Mouse (Mus musculus): ENCODE data around the gene Tmie. TPM values are rescaled to one million over a fixed set of nuclear protein-coding genes. Genes with fewer than 3 reads are reported as not detected.

The Tmie gene
- total and polyA plus RNA-seq, 3 experiments, result 0.11 TPM; not detected in 2

DNA sequence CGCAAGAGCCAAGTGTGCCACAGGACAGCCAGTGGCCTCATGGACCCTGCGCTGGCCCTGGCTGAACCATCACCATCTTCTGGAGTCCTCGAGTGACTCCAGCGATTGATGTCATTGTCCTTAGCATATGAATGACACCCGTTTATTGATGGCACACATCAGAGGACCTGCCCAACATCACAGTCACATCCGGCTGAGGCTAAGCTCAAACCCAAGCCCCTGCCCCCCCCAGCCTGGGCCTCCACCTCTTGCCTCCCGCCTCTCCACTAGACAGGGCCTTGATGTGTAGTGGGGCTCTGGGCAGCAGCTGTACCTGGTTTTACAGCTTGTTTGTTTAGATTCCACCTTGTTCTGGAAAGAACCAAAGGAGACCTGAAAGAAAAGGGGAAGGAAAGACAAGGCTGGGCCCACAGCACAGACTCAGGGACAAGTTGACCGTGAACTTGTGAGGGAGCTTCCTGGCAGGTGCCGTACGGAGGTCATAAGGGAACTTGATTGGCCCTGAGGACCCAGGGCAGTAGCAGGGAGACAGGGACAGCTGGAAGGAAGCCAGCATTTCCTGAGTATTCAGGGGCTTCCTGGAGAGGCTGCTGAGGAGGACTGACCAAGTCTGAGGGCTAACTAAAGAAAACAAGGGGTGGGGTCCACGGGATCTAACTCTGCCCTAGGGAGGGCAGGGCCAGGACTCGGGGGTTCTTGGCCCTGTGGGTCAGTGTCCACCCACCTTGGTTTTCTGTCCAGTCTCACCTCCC, 11.3 kb upstream of the Tmie start:
- DNase-seq (ENCODE audit: low spot score) (no peak), ATAC-seq (ENCODE audit: extremely low read depth, insufficient number of reproducible peaks, low FRiP score, poor library complexity, severe bottlenecking) (no peak)
- Histone ChIP-seq H3K9me3 (replicated peaks) (no peaks in the 10 kb centered on the region), H3K4me1 (ENCODE audit: insufficient read depth, low read depth, low read length) (peaks cover 2% of the 10 kb centered on the region; the same call in 1 of the 2 replicates), H3K4me3 (ENCODE audit: low read depth, low read length) (no peak overlapping the region), H3K36me3 (replicated peaks) (no peaks in the 10 kb centered on the region), H3K27me3 (ENCODE audit: insufficient read depth, low read length) (peaks cover 7% of the 10 kb centered on the region)
- TF ChIP-seq POLR2AphosphoS5 (IDR thresholded peaks at IDR 0.05; ENCODE audit: insufficient replicate concordance, low read depth, low read length), result no peak

DNA sequence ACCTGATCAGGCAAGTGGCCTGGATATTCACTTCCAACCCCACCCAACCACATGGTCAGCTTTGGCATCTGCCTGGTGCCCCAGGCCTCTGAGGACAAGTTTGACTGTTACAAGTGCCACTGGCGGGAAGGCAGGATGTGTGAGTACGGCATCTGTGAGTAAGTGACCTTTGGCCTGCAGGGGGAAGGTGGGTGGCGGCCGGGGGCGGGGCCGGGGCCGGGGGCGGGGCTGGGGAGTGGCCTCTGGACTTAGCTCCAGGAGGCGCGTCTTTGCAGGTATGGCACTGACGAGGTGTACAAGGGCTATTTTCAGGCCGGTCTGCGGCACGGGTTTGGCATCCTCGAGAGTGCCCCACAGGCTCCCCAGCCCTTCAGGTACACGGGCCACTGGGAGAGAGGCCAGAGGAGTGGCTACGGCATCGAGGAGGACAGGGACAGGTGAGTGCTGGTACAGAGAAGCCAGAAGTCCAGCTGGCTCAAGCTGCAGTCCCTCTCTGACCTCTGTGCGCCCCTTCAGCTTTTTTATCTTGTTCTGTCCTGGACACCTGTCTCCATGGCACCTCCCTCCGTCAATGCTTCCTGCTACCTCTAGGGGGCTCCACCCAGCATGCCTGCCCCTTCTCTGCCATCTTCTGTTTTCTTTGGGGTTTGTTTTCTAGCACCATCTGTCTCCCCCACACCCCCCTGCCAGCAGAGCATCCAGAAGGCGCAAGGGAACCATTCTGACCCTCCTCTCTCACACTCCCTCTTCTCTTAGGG, 10.3 kb upstream of the Tmie start:
- ATAC-seq (ENCODE audit: extremely low read depth, insufficient number of reproducible peaks, low FRiP score, poor library complexity, severe bottlenecking) (no peak), DNase-seq (ENCODE audit: low spot score) (no peak)
- peaks cover 9% of the 10 kb centered on the region for H3K27me3 ChIP-seq (ENCODE audit: insufficient read depth, low read length)
- H3K4me1 ChIP-seq (ENCODE audit: insufficient read depth, low read depth, low read length), result peaks cover 2% of the 10 kb centered on the region; the same call in 1 of the 2 replicates
- H3K36me3 ChIP-seq (replicated peaks), result no peaks in the 10 kb centered on the region
- no peaks in the 10 kb centered on the region for H3K9me3 ChIP-seq (replicated peaks)
- no peak overlapping the region for H3K4me3 ChIP-seq (ENCODE audit: low read depth, low read length)
- TF ChIP-seq GATA2 (IDR thresholded peaks at IDR 0.05; ENCODE audit: borderline replicate concordance, low read depth, low read length) (no peak), GATA1 (IDR thresholded peaks at IDR 0.05; ENCODE audit: borderline replicate concordance, low read length) (no peak), POLR2AphosphoS5 (IDR thresholded peaks at IDR 0.05; ENCODE audit: insufficient replicate concordance, low read depth, low read length) (no peak), CTCF (IDR thresholded peaks at IDR 0.05; ENCODE audit: low read depth, low read length) (peak; percentile 45; the same call in 1 of the 2 replicates), TAL1 (conservative IDR thresholded peaks at IDR 0.05; ENCODE audit: low read depth, low read length) (no peak)

DNA sequence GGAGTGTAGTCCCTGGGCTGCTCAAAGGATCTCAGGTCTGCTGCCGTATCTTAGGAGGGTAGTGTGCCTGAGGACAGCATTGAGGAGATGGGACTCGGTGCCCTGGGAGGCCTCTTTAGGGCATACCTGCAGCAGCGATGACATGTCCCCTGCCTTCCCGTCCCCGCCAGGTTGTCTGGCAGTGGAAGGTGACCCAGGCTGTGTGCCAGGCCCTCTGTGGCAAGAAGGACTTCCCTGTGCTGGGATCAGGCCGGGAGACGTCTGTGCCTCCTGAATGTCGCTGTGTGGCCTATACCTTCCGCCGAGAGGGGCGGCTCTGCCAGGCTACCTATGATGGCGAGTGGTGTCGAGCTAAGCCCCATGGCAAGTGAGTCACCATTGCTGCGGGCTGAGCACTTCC, 9.0 kb upstream of the Tmie start:
- Histone ChIP-seq H3K36me3 (replicated peaks) (no peaks in the 10 kb centered on the region), H3K9me3 (replicated peaks) (no peaks in the 10 kb centered on the region), H3K4me1 (ENCODE audit: insufficient read depth, low read depth, low read length) (peaks cover 2% of the 10 kb centered on the region; the same call in 1 of the 2 replicates), H3K4me3 (ENCODE audit: low read depth, low read length) (no peak overlapping the region), H3K27me3 (ENCODE audit: insufficient read depth, low read length) (peaks cover 13% of the 10 kb centered on the region)
- no peak for ATAC-seq (ENCODE audit: extremely low read depth, insufficient number of reproducible peaks, low FRiP score, poor library complexity, severe bottlenecking)
- no peak for DNase-seq (ENCODE audit: low spot score)
- TF ChIP-seq POLR2AphosphoS5 (IDR thresholded peaks at IDR 0.05; ENCODE audit: insufficient replicate concordance, low read depth, low read length), result no peak
- TF ChIP-seq GATA2 (IDR thresholded peaks at IDR 0.05; ENCODE audit: borderline replicate concordance, low read depth, low read length), result no peak
- no peak for TF ChIP-seq CTCF (IDR thresholded peaks at IDR 0.05; ENCODE audit: low read depth, low read length)
- no peak for TF ChIP-seq TAL1 (conservative IDR thresholded peaks at IDR 0.05; ENCODE audit: low read depth, low read length)
- TF ChIP-seq GATA1 (IDR thresholded peaks at IDR 0.05; ENCODE audit: borderline replicate concordance, low read length), result no peak

DNA sequence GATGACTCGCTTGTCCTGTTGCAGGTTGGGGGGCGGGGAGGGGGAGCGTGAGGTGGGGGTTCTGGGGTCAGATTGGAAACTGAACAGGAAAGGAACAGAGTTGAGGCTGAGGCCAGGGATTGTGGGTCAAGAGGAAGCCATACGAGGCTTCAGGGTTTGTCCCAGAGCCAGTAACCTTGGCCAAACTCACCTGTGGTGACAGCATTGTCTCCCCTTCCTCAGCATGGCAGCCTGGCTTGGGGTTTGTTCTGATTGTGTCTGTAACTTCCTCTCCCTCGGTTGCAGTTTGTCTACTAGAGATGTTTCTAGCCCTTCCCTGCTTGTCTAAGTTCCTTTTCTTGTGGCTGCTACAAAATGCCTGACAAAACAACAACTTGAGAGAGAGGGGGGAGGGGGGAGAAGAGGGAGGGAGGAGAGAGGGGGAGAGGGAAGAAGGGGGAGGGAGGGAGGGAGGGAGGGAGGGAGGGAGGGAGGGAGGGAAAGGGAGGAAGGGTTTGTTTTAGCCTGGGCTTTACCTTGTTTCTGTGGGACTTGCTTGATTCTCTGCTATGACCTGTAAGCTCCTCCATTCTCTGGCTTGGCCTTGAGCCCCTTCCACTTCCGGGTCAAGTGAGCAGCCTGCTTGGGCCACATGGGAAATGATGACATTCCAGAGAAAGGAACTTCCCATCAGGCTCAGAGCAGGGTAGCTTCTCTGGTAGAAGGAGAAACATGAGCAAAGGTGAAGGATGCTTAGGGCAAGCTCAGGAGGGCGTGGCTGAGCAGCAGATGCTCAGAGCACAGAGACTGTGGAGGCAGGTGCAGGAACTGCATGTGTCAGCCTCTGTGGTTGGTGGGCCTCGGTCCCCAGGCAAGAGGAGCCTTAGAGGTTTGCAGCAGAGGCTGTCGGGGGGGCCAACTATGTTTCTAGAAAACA, 7.7 kb upstream of the Tmie start:
- DNase-seq (ENCODE audit: low spot score) (no peak), ATAC-seq (ENCODE audit: extremely low read depth, insufficient number of reproducible peaks, low FRiP score, poor library complexity, severe bottlenecking) (no peak)
- Histone ChIP-seq H3K4me1 (ENCODE audit: insufficient read depth, low read depth, low read length) (peaks cover 2% of the 10 kb centered on the region; the same call in 1 of the 2 replicates), H3K9me3 (replicated peaks) (no peaks in the 10 kb centered on the region), H3K4me3 (ENCODE audit: low read depth, low read length) (no peak overlapping the region), H3K27me3 (ENCODE audit: insufficient read depth, low read length) (peaks cover 13% of the 10 kb centered on the region), H3K36me3 (replicated peaks) (no peaks in the 10 kb centered on the region)
- TF ChIP-seq GATA2 (IDR thresholded peaks at IDR 0.05; ENCODE audit: borderline replicate concordance, low read depth, low read length) (no peak), POLR2AphosphoS5 (IDR thresholded peaks at IDR 0.05; ENCODE audit: insufficient replicate concordance, low read depth, low read length) (no peak), CTCF (IDR thresholded peaks at IDR 0.05; ENCODE audit: low read depth, low read length) (no peak), GATA1 (IDR thresholded peaks at IDR 0.05; ENCODE audit: borderline replicate concordance, low read length) (no peak), TAL1 (conservative IDR thresholded peaks at IDR 0.05; ENCODE audit: low read depth, low read length) (no peak)

DNA sequence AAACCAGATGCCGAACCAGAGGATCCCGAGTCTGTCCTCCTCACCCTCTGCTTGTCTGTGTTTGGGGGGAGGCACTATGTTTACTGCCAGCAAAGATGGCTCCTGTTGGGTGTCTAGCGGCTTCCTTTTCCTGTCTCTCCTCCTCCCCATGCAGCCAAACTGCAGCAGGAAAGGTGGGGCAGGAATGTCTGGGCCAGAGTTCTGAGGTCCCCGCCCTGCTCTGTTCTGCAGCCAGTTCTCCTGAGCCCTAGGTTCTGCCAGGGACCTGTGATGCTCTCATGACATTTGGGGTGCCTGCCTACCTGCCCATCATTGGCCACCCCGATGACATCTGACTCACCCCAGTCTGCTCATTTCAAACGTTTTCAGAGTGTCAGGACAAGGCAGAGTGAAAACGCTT, 2.0 kb upstream of the Tmie start:
- DNase-seq (ENCODE audit: low spot score) (no peak), ATAC-seq (ENCODE audit: extremely low read depth, insufficient number of reproducible peaks, low FRiP score, poor library complexity, severe bottlenecking) (no peak)
- Histone ChIP-seq H3K36me3 (replicated peaks) (no peaks in the 10 kb centered on the region), H3K9me3 (replicated peaks) (no peaks in the 10 kb centered on the region), H3K4me1 (ENCODE audit: insufficient read depth, low read depth, low read length) (no peaks in the 10 kb centered on the region), H3K27me3 (ENCODE audit: insufficient read depth, low read length) (peaks cover 26% of the 10 kb centered on the region), H3K4me3 (ENCODE audit: low read depth, low read length) (no peak overlapping the region)
- TF ChIP-seq GATA1 (IDR thresholded peaks at IDR 0.05; ENCODE audit: borderline replicate concordance, low read length) (no peak), POLR2AphosphoS5 (IDR thresholded peaks at IDR 0.05; ENCODE audit: insufficient replicate concordance, low read depth, low read length) (no peak), TAL1 (conservative IDR thresholded peaks at IDR 0.05; ENCODE audit: low read depth, low read length) (no peak), CTCF (IDR thresholded peaks at IDR 0.05; ENCODE audit: low read depth, low read length) (no peak), GATA2 (IDR thresholded peaks at IDR 0.05; ENCODE audit: borderline replicate concordance, low read depth, low read length) (no peak)

Measured in G1E (cell line).